Comparison of ENCODE assay signal across 27 mouse cellular contexts in genomic region chr2:163783901-163784300, GRCm38 (mm10). TPM values are rescaled to one million over a fixed set of nuclear protein-coding genes. Genes with fewer than 3 reads are reported as not detected.
A peak's percentile ranks its signal among the peaks of the same experiment; 100 is the strongest.
DNase-seq lines count a peak whose midpoint lies in the region; ATAC-seq lines count a peak whose summit lies in the region.
"Had no signal": no experiment of that assay in that cellular context is flagged by ENCODE, and none has a peak within 500 bp of the region (broad histone marks: within the 10 kb centered on the region; RNA-seq: fewer than 3 reads in every experiment).

No protein-coding gene starts in this region.

- H3K9me3 ChIP-seq in heart, embryonic 11.5 days (replicated peaks; ENCODE audit: control insufficient read depth, low read length), result no peaks in the 10 kb centered on the region
- peaks cover 9% of the 10 kb centered on the region for H3K9me3 ChIP-seq in megakaryocyte, embryonic 14.5 days
- no peaks in the 10 kb centered on the region for H3K9me3 ChIP-seq in heart, embryonic 13.5 days
- H3K9me3 ChIP-seq: forebrain, embryonic 10.5 days; forebrain, embryonic 13.5 days; G1E; hindbrain, embryonic 10.5 days; hindbrain, embryonic 13.5 days; intestine, embryonic 15.5 days had no signal

- no peak overlapping the region for H3K4me3 ChIP-seq in heart, embryonic 11.5 days (ENCODE audit: low read depth, low read length)
- H3K4me3 ChIP-seq in megakaryocyte, embryonic 14.5 days (replicated peaks), result peak overlapping the region; percentile 53
- H3K4me3 ChIP-seq in heart, embryonic 13.5 days, result no peak overlapping the region
- H3K4me3 ChIP-seq: forebrain, embryonic 10.5 days; forebrain, embryonic 13.5 days; hindbrain, embryonic 10.5 days; hindbrain, embryonic 13.5 days; intestine, embryonic 15.5 days had no signal

- no peak overlapping the region for H3K27ac ChIP-seq in heart, embryonic 11.5 days (ENCODE audit: low read depth, low read length)
- H3K27ac ChIP-seq in heart, embryonic 13.5 days (replicated peaks), result 0 out of 2 replicates have a peak overlapping the region, but pooled peaks have one; percentile 0
- H3K27ac ChIP-seq: forebrain, embryonic 10.5 days; forebrain, embryonic 13.5 days; hindbrain, embryonic 10.5 days; hindbrain, embryonic 13.5 days; intestine, embryonic 15.5 days had no signal

- H3K4me1 ChIP-seq in heart, embryonic 11.5 days (ENCODE audit: control insufficient read depth, insufficient read depth, low read length), result no peaks in the 10 kb centered on the region
- peaks cover 63% of the 10 kb centered on the region for H3K4me1 ChIP-seq in megakaryocyte, embryonic 14.5 days
- peaks cover 15% of the 10 kb centered on the region for H3K4me1 ChIP-seq in heart, embryonic 13.5 days
- H3K4me1 ChIP-seq: hindbrain, embryonic 13.5 days; intestine, embryonic 15.5 days had no signal

- no peak overlapping the region for H3K4me2 ChIP-seq in heart, embryonic 11.5 days
- no peak overlapping the region for H3K4me2 ChIP-seq in heart, embryonic 13.5 days
- H3K4me2 ChIP-seq: forebrain, embryonic 13.5 days; hindbrain, embryonic 13.5 days; intestine, embryonic 15.5 days had no signal

- peak; percentile 96 for DNase-seq in heart, adult 11 months
- peak; percentile 21 for DNase-seq in heart, postnatal 4 days
- no peak for DNase-seq in gastrocnemius, postnatal 4 days (ENCODE audit: low spot score in 2 of 2)
- DNase-seq: adrenal gland, postnatal 10 days; adrenal gland, postnatal 36 days; B cell, adult 2 months; cerebellum, adult 18-20 months; cerebellum, adult 9-10 months; cerebellum, postnatal 14 days; gastrocnemius, postnatal 10 days; kidney, adult 11 months had no signal

- H3K36me3 ChIP-seq in heart, embryonic 11.5 days (ENCODE audit: control insufficient read depth, insufficient read depth, low read length), result no peaks in the 10 kb centered on the region
- H3K36me3 ChIP-seq in megakaryocyte, embryonic 14.5 days (replicated peaks; ENCODE audit: low read length), result no peaks in the 10 kb centered on the region
- H3K36me3 ChIP-seq in heart, embryonic 13.5 days, result no peaks in the 10 kb centered on the region
- H3K36me3 ChIP-seq: forebrain, embryonic 10.5 days; G1E; hindbrain, embryonic 10.5 days; hindbrain, embryonic 13.5 days; intestine, embryonic 15.5 days had no signal

- H3K27me3 ChIP-seq in heart, embryonic 11.5 days (ENCODE audit: control insufficient read depth, insufficient read depth, low read length), result peaks cover 3% of the 10 kb centered on the region; the same call in 1 of the 2 replicates
- H3K27me3 ChIP-seq in megakaryocyte, embryonic 14.5 days (replicated peaks), result peaks cover 29% of the 10 kb centered on the region
- peaks cover 20% of the 10 kb centered on the region for H3K27me3 ChIP-seq in heart, embryonic 13.5 days (replicated peaks)
- H3K27me3 ChIP-seq: forebrain, embryonic 13.5 days; intestine, embryonic 15.5 days had no signal

- H3K9ac ChIP-seq in heart, embryonic 11.5 days (ENCODE audit: low read depth, low read length), result no peak overlapping the region
- no peak overlapping the region for H3K9ac ChIP-seq in heart, embryonic 13.5 days
- H3K9ac ChIP-seq: forebrain, embryonic 13.5 days; hindbrain, embryonic 13.5 days; intestine, embryonic 15.5 days had no signal

- 43% methylated on average over 4 of the region's 4 CpGs for WGBS in heart, embryonic 11.5 days (ENCODE audit: insufficient replicate concordance)
- 26% methylated on average over 4 of the region's 4 CpGs for WGBS in heart, embryonic 13.5 days

- ATAC-seq in heart, embryonic 11.5 days (replicated peaks; ENCODE audit: insufficient number of reproducible peaks, low FRiP score, low TSS enrichment), result no peak
- no peak for ATAC-seq in megakaryocyte, adult 5-6 weeks (ENCODE audit: poor library complexity, severe bottlenecking)
- ATAC-seq in heart, embryonic 13.5 days (ENCODE audit: extremely low read depth, insufficient number of reproducible peaks, low FRiP score, low TSS enrichment), result no peak
- ATAC-seq: forebrain, embryonic 13.5 days; forebrain, embryonic 16.5 days; hindbrain, embryonic 16.5 days; intestine, embryonic 15.5 days; Patski had no signal

RNA-seq across cellular contexts. Expression of gene Ada, which starts 33.9 kb away (rescaled TPM):
- 3.8 and 4.3 TPM in 2 replicates for polyA plus RNA-seq in heart, embryonic 11.5 days (2014; fragmentation: Nextera tagmentation; extraction: Ambion mirVana)
- polyA plus RNA-seq in megakaryocyte, embryonic 14.5 days (2012; ENCODE audit: insufficient read depth, low replicate concordance), result 6.1 and 21.4 TPM in 2 replicates
- total RNA-seq in megakaryocyte, adult 5-6 weeks (2015), result 3.7 and 5.3 TPM in 2 replicates
- 6.1 and 7.6 TPM in 2 replicates for total RNA-seq in megakaryocyte, adult 5-6 weeks (2017)
- polyA plus RNA-seq in heart, embryonic 13.5 days (2015; fragmentation: Nextera tagmentation; extraction: Ambion mirVana), result 3.6 and 3.7 TPM in 2 replicates
- total RNA-seq in heart, postnatal 4 days (2021), result 1 to 10 TPM; 1.8 to 2.4 TPM
- total RNA-seq in gastrocnemius, postnatal 4 days (2021), result 1 to 10 TPM; 2.6 to 2.9 TPM

RNA-seq across cellular contexts. Expression of gene Ccn5, which starts 36.8 kb away (rescaled TPM):
- 0.14 and 0.17 TPM in 2 replicates for polyA plus RNA-seq in heart, embryonic 11.5 days (2014; fragmentation: Nextera tagmentation; extraction: Ambion mirVana)
- polyA plus RNA-seq in megakaryocyte, embryonic 14.5 days (2012; ENCODE audit: insufficient read depth, low replicate concordance), result not detected in 2 replicates
- total RNA-seq in megakaryocyte, adult 5-6 weeks (2015), result 0.27 TPM in 1 of 2 replicates, not detected in the other
- 0.59 and 1.5 TPM in 2 replicates for total RNA-seq in megakaryocyte, adult 5-6 weeks (2017)
- 0.16 and 0.28 TPM in 2 replicates for polyA plus RNA-seq in heart, embryonic 13.5 days (2015; fragmentation: Nextera tagmentation; extraction: Ambion mirVana)
- 1 to 10 TPM in 1 of 2 experiments, under 1 TPM in 1; 0.98 to 1.5 TPM for total RNA-seq in heart, postnatal 4 days (2021)
- total RNA-seq in gastrocnemius, postnatal 4 days (2021), result under 1 TPM; 0.91 to 0.93 TPM
- total RNA-seq: CH12.LX; G1E; granulocyte monocyte progenitor cell, adult 5-6 weeks had no signal
- polyA plus RNA-seq: embryonic facial prominence, embryonic 11.5 days; G1E had no signal

Comparison
In these comparisons a context has a peak if more than half of its experiments do, and no peak if none do; other contexts are left out.
1. DNase-seq: peak in heart, adult 11 months (single experiment) and heart, postnatal 4 days (single experiment); none in gastrocnemius, postnatal 4 days (0 of 2).